Mouse (Mus musculus): ENCODE data around the gene Aacs.

Aacs gene

DNA sequence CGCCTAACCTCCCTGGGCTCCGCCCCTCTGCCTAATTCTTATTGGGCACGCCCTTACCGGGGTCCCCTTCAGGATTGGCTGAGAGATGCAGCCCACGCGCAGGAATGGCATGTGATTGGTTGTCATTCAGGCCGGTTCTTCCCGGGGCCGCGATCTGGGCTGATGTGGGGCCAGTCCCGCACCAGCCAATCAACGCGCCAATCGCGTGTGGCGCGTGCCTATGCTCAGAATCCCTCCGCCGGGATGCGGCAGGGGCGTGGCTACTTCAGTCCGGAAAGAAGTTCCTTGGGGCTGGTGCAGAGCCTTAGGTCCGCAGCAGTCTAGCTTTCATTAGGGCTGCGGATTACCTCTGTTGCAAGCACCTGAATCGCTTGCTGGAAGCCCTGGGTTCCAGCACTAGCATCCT is 9.9 kb upstream of the Aacs start:
- DNase-seq (ENCODE audit: low spot score in 2 of 2) = peak; percentile 93 to 97

DNA sequence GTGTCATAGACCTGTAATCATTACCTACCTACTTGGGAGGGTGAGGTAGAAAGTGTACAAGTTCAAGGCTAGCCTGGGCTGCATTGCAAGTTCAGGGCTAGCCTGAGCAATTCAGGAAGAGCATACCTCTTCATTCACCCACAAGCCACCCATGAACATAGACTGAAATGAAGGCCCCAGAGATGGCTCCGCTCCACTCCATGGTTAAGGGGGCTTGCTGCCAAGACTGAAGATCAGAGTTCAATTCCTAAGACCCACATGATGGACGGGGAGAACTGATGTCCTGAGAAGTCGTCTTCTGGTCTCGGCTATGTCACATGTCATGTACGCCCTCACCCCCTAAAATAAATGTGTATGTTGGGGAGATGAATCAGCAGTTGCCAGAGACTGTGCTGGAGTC is 9.1 kb upstream of the Aacs start:
- DNase-seq (ENCODE audit: low spot score in 2 of 2) = no peak

DNA sequence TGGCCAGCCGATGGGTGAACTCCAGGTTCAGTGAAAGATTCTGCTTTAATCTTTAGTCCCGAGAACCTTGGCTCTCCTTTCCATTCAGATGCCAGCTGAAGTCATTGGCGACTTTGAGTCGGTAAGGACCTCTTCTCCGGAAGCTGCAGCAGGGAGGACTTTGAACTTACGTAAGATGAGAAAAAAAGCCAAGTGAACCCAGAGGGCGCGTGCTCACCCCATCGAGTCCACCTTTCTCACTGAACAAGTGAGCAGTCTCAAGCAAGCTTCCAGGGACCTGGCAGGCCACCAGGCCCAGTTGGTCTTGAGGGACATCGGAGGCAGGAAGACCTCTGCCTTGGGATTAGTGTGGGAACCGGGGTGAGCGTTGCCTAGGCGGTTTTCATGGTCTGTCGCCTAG is 8.4 kb upstream of the Aacs start:
- no peak for DNase-seq (ENCODE audit: low spot score in 2 of 2)

DNA sequence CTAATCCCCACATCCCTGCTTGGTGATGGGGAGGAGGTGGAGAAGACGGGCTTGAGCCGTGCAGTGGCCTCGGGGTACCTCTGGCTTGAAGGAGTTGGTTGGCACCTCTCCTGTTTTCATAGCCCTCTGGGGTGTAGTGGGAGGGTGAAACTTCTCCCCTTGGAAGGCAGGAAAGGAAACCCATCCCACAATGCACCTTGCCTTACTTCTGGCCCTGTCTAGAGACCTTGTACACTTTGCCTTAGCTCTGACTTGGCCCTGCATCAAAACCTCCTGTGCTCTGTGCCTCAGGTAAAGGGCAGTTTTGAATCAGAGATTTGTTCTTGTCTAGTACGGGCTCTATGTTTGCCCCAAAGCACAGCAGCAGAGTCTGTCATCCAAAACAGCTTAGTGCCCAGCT is 4.9 kb upstream of the Aacs start:
- DNase-seq (ENCODE audit: low spot score in 2 of 2) = no peak

DNA sequence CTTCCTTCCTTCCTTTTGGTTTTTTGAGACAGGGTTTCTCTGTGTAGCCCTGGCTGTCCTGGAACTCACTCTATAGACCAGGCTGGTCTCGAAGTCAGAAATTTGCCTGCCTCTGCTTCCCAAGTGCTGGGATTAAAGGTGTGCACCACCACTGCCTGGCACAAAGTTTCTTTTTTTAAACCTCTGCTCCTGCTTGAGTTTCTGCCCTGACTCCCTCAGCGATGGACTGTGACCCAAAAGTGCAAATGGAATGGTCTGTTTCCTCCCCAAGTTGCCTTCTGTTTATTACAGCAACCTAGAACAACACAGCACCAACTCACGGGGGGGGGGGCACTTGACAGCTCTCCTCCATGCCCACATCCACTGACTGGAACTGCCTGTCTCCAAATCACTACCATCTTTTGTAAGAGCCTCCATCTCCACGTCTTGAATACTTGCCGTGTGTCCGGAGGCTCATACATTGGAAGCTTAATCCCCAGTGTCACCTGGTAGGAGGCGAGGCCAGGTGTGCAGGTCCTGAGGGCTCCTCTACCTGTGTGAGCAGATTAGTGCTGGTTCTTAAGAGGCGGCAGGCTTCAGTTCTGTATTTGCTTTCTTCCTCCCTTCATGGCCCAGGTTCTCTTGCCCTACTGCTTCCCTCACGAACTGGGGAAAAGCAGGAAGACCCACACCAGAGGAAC is 2.7 kb upstream of the Aacs start:
- DNase-seq (ENCODE audit: low spot score in 2 of 2) = no peak

DNA sequence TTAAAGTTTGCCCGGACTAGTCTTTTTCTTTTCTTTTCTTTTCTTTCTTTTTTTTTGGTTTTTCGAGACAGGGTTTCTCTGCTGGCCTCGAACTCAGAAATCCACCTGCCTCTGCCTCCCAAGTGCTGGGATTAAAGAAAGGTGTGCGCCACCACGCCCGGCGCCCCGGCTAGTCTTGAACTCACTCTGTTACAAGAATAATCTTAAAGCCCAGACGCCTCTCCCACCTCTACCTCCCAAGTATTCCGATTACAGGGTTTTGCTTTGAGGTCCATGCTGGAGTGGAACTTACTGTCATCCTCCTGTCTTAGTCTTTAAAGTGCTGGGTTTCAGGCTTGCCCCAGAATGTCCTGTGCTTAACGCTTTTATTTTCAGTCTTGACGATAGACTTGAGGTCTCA is 584 bp upstream of the Aacs start:
- DNase-seq (ENCODE audit: low spot score in 2 of 2) = no peak

DNA sequence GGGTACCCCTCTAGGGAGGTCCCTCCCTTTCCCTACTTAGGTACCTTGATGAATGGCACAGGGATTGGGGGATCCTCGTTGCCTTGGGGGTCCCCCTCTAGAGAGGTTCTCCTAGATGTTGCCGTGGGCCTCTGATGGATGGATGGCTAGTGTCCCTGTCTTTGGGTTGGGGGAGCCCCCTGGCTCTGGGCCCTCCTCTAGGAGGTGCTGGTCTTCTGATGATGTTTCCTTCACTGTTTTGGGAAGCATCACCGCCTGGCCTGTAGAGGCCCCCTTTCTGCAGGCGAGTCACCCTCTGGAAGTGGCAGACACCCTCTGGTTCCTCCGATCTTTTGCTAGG is 642 bp downstream of the Aacs start:
- no peak for DNase-seq (ENCODE audit: low spot score in 2 of 2)

DNA sequence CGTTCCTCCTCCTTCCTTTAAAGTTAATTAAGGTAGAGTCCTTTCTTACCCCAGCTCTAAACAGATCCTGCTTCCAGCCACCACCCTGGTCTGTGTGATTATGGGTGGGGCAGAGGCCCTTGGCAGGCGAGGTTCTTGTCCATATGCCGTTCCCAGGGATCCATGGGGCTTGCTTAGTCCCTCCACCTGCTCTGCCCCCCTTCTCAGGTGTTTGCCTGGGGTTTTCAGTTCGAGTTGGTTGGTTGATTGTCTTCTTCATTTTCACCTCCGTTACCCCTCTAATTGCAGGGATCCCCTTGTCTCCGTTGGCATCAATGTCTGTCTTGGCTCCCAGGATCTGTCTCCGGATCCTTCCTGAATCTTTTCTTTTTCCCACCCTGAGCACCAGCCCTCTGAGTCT is 1.2 kb downstream of the Aacs start:
- DNase-seq (ENCODE audit: low spot score in 2 of 2) = no peak

DNA sequence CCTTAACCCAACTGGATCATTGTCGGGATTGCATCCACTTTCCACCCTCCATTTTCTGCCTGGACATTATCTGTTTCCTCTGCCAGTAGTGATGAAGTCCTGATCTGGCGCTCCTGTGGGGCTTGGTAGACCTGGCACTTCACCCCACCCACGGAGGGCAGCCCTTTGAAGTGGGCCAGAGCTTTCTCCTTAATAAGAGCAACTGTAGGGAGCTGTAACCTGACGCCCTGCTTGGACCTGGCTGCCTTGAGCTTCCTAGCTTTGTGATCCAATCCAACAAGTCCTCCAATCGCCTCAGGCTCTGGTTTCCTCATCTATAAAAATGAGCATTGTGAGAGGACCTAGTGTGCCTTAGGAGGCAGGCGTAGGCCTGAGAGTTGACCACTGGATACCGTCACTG is 1.9 kb downstream of the Aacs start:
- no peak for DNase-seq (ENCODE audit: low spot score in 2 of 2)

DNA sequence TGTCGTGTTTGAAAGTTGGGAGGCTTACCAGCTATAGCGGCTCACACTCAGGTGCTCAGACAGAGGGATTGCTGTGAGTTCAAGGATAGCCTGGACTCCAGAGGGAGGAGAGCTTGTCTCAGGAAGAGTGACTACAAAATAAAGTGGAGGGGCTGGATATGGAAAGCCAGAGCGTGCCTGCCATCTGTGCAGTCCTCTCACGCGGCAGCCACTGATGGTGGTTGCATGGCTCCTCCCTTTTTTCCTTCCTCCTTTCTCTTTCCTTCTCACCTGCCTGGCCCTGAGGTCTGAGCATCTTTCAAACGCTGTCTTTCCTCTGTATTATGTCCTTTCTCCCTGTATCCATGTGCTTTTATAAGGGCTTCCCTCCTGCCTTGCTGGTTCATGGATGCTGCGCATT is 2.4 kb downstream of the Aacs start:
- no peak for DNase-seq (ENCODE audit: low spot score in 2 of 2)

DNA sequence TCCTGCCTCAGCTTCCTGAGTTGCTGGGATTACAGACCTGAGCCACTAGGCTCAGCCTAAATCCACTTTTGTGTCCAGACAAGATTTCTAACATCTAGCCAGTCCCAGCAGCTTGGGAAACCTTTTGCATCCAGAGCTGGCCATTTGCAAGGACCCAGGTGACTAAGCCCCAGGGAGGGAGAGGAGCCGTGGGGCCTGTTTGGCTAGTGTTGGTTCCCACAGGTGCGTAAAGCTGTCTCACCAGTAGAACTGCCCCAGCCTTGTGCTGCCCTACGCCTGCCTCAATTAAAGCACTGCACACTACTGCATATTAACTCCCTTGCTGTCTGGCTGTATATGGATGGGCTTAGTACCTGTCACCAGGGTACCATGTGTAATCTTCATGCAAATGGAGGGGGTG is 3.8 kb downstream of the Aacs start:
- DNase-seq (ENCODE audit: low spot score in 2 of 2) = no peak

DNA sequence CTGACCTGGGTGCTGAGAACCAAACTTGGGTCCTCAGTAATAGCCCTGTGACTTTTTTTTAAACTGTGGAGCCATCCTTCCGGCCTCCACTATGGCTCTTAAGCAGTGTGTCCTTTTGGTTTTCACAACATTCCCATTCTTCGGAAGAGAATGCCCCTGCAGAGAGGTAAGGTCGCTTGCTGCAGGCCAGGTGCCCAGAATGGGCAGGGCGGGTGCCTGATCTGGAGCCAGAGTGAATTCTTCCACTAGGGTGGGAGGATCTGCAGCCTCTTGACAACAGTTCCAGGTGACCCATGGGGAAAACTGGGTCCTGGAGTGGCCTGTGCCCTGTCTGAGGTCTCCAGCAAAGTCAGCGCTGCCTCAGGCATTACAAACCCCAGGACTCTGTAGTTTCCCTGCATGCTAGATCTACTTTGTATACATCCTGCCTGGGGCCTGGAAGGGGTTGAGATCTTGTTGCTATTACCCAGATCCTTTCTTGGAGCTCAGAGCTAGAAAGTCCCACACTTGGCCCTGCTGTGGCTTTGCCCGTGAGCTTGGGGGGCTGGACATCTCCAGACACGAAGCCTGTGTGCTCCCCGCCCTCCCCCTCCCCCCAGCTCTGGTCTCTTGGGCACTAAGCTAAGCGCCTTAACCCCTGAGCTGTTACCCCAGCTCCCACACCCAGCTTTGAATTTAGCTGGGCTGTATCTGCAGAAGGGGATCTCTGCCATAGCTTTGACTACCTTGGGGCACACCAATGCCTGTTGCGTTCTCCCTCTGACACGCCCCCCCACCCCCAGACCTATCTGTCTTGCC is 5.0 kb downstream of the Aacs start:
- no peak for DNase-seq (ENCODE audit: low spot score in 2 of 2)

DNA sequence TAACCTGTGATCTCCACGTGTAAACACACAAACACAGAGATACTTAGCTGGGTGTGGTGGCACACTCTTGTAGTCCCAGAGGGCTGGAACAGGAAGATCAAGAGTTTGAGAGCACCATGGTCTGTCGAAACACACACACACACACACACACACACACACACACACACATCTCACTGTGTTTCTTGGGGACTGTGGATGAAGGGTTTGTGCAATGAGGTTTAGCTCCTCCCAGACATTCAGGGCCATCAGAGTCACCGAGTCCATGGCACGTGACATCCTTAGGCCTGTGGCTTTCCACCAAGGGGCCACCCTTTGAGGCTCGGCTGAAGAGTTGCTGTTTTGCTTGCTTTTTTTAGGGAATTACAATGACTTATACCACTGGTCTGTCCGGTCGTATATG is 6.9 kb downstream of the Aacs start:
- DNase-seq (ENCODE audit: low spot score in 2 of 2) = no peak

DNA sequence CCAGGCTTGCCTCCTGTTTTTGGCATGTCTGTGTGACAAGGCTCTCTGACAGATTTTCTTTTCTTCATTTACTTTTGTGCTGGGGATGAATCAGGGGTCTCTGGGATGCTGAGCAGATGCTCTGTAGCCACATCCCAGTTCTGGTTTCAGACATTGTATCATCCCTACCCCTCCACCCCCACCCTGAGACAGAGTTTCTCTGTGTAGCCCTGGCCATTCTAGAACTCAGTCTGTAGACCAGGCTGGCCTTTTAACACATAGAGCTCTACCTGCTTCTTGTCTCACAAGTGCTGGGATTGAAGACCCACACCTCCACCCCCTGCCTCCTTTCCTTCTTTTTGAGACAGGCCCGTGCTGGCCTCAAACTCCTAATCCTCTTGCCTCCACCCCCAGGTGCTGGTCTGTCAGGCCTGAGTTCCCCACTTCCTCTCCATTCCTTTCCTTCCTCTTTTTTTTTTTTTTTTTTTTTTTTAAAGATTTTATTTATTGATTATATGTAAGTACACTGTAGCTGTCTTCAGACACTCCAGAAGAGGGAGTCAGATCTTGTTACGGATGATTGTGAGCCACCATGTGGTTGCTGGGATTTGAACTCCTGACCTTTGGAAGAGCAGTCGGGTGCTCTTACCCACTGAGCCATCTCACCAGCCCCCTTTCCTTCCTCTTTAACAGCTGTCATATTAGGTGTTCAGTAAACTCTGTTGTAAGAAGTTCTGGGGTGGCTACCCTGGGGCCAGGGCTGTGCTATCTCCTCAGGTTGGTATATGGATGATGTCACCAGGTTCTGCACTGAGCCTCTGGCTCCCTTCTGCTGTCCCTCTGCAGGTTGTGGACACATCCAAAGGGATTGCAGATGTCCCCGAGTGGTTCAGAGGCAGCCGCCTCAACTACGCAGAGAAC is 8.3 kb downstream of the Aacs start:
- DNase-seq (ENCODE audit: low spot score in 2 of 2) = no peak

DNA sequence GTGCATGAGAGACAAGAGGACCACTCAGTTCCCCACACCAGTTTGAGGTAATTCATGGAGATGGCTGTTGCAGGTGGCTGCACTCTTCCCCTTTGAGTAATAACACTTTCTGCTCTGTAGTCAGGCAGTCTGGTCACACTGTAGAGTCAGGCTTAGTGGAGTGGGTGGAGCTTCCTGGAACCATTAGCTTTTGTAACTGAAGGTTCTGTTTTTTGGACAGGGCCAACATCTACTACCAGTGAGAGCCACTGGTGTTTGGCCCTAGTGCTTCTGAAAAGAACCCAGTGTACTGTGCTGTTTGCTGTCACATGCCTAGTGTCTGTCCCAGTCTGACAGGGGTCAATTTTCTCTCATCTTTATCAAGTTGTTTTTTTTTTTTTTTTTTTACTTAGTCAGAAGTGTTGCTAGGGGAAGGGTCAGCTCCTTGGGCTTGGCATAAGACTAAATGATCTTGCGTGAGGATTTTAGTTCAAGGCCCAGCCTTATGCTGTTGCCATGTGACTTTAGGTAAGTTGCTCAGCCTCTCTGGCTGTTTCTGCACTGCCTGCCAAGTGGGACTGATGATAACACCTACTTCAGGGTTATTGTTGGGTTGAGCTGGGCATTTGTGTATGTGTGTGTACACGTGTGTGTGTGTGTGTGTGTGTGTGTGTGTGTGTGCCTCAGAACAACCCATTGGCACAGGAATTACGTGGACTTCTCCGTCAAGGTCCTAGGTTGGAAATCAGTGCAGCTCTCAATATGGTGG is 9.6 kb downstream of the Aacs start:
- DNase-seq (ENCODE audit: low spot score in 2 of 2) = no peak

DNA sequence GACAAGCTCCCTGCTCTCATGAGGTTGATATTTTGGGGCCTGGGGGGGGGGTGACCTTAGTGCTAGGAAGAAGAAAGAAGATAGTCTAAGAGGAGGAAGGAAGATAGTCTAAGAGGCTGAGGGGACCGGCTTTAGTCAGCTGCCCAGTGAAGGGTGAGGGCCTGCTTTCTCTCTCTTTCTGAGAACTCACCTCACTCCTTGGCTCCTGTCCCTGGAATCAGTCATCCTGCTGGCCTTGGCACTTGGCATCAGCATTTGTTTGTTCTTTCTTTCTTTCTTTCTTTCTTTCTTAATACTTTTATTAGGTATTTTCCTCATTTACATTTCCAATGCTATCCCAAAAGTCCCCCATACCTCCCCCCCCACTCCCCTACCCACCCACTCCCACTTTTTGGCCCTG is 10.5 kb downstream of the Aacs start:
- DNase-seq (ENCODE audit: low spot score in 2 of 2) = no peak

DNA sequence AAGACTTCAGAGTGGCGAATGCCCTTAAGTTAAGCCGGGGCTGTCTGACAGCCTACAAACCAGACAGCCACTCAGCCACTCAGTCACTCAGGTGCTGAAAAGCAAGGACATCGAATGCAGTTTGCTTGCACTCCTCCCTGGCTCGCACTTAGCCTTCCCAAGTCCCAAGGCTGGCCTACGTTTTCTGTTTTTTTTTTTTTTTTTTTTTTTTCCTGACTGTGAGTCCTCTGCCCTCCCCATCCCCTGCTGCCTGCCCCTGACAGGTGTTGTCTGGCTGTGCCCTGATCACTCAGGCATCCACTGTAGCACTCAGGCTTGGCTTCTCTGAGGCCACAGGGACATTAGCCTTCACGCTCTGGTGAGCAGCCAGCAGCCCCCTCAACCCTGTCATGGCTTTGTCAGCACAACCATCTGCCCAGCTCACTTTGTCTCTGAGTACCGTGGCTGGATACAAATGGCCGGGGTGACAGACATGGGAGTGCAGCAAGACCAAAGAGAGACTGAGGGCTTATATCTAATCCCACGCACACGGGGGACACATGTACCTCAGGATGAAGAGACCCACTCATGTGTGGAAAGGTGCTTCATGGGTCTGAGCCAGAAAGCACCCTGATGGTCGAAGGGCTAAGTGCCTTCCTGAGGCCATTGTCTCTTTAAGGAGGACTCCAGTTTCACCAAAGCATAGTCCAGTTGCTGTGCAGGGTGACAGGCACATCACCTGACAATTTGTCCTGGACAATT is 11.9 kb downstream of the Aacs start:
- no peak for DNase-seq (ENCODE audit: low spot score in 2 of 2)

DNA sequence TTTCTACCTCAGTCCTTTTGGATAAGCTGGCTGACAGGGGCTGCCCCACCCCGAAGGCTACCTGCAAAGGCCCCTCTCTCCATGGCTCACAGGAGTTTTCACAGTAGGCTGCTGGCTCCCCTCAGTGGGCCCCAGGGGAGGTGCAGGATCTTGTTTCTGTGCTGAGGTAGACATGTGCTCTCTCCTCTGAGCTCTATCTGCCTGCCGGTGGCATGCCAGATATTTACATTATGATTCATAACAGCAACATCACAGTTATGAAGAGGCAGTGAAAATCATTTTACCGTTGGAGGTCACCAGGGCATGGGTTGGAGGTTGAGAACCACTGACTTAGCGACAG is 12.5 kb downstream of the Aacs start:
- no peak for DNase-seq (ENCODE audit: low spot score in 2 of 2)

DNA sequence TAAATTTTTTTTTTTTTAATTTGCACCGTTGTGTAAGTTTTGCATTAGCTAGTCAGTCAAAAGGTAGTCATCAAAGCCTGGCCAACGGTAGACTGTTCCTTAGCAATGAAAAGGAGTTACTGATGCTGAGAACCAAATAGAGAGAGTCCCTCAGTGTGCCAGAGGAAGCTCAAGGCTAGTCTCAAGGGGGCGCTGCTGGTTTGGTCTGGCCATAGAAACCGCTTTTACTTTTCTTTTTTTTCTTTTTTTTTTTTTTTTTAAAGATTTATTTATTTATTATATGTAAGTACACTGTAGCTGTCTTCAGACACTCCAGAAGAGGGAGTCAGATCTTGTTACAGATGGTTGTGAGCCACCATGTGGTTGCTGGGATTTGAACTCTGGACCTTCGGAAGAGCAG is 13.3 kb downstream of the Aacs start:
- peak in 1 of 2 experiments; percentile 55 for DNase-seq (ENCODE audit: low spot score in 2 of 2)

DNA sequence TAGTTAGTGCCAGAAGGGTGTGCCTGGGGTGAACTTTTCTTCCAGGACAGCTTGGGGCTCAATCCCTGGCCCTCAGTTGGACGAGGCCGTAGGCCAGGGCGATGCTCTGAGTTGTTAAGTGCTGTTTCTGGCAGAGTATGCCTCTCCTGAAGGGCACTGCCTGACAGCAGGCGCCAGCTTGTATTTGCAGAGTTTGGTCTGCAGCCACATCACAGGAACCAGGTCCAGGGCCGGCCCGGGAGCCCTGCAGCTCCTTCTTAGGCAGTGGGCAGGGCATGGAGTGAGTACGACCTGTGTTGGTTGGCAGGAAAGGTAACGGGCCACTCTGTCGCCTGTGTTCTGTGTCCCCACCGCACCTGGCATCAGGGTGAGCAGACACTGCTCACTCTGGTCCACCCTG is 15.5 kb downstream of the Aacs start:
- no peak for DNase-seq (ENCODE audit: low spot score in 2 of 2)

DNA sequence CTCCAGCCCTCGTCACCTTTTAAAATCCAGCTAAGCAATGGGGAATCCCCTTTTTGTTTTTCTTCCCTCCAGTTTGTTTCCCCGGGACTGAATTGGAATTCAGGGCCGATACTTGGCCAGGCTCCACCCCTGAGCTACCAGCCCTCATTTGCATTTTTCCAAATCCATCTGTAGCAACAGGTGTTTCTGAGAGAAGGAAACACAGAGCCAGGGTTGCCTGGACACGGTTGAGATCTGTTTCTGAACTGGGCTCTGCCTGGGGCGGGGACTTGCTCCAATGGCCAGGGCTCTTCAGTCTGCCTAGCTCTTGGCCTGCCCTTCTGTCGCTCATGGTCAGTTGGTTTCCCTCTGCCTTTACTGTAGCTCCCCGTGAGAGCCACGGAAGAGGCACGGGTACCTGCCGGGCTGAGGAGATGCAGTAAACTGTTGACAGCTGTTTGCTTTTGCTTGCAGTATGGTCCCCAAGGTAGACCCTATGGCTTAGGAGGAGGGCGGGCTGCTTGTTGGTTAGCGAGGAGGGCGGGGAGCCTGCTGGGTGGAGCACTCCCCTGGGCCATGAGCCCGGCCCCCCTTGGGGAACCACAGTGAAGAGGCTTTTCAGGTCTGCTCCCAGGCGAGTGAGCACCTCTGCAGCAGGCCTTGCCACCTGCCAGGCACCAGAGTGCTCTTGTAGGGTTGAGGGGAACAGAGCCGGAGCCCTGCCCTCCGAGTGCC is 16.9 kb downstream of the Aacs start:
- DNase-seq (ENCODE audit: low spot score in 2 of 2) = no peak

Data from thymus, postnatal 10 days (tissue).